Mouse (Mus musculus) forebrain, postnatal 0 days (tissue): ENCODE results near the gene Hp1bp3. TPM values are rescaled to one million over a fixed set of nuclear protein-coding genes. Genes with fewer than 3 reads are reported as not detected.
A peak's percentile ranks its signal among the peaks of the same experiment; 100 is the strongest.

Experiments used
- ATAC-seq: fragments of 200-750 bp; cut with Nextera tagmentation; 2 replicates; pipeline ENCODE4 v1.8.0; 2017; ENCODE audit warnings: mild to moderate bottlenecking, moderate library complexity
- DNase-seq: peaks from one replicate; pipeline ENCODE4 v3.0.0-alpha.2; 2015
- H3K27ac ChIP-seq: fragments of 300-500 bp; sonication (generic); 2 replicates; pipeline ENCODE4 v1.5.1; 2014; ENCODE audit warnings: low read depth, mild to moderate bottlenecking, antibody characterized with exemption, low read length, moderate library complexity, mixed read lengths
- H3K27me3 ChIP-seq: fragments of 300-500 bp; sonication (generic); 2 replicates; pipeline ENCODE4 v1.6.1; 2014; ENCODE audit warnings: mild to moderate bottlenecking, low read length, mixed read lengths; ENCODE audit not compliant: insufficient read depth
- H3K36me3 ChIP-seq: fragments of 300-500 bp; sonication (generic); 2 replicates; pipeline ENCODE4 v1.6.1; 2014; ENCODE audit warnings: mild to moderate bottlenecking, moderate library complexity; ENCODE audit not compliant: insufficient read depth
- H3K4me1 ChIP-seq: fragments of 300-500 bp; sonication (generic); 2 replicates; pipeline ENCODE4 v1.6.1; 2014; ENCODE audit warnings: antibody characterized with exemption; ENCODE audit not compliant: insufficient read depth
- H3K4me2 ChIP-seq: fragments of 300-500 bp; sonication (generic); 2 replicates; pipeline ENCODE4 v1.6.1; 2014; ENCODE audit warnings: low read depth, mild to moderate bottlenecking, moderate library complexity
- H3K4me3 ChIP-seq: fragments of 300-500 bp; sonication (generic); 2 replicates; pipeline ENCODE4 v1.5.1; 2014; ENCODE audit warnings: low read depth, low read length, mixed read lengths
- H3K9ac ChIP-seq: fragments of 300-500 bp; sonication (generic); 2 replicates; pipeline ENCODE4 v1.6.1; 2014; ENCODE audit warnings: mild to moderate bottlenecking
- H3K9me3 ChIP-seq: fragments of 300-500 bp; sonication (generic); 2 replicates; pipeline ENCODE4 v1.6.1; 2016; ENCODE audit warnings: low read length
- CTCF ChIP-seq: sonication (generic); IDR thresholded peaks from 2 replicates; pipeline ENCODE4 v1.5.1; 2016; ENCODE audit warnings: antibody characterized with exemption, control low read depth, low read depth
- WGBS: fragments of 180-500 bp; shearing (Covaris S2); extraction: QIAGEN DNeasy Blood & Tissue Kit; methylation state at CpG from one replicate; pipeline ENCODE4 v1.1.7; 2014; 5-methylcytosine and 5-hydroxymethylcytosine counted together
- polyA plus RNA-seq: library from polyadenylated mRNA; unstranded; fragments of >200 nt; fragmentation: Nextera tagmentation; extraction: Ambion mirVana; gene quantifications from 2 replicates; pipeline ENCODE4 v1.2.1, GENCODE M21; 2015
- total RNA-seq: library from RNA; depleted of rRNA; stranded (reverse); fragments of >200 nt; gene quantifications from 2 replicates; pipeline ENCODE4 v1.2.3, GENCODE M21; 2014; rRNA removed

Hp1bp3 gene
- total RNA-seq (186 and 209 TPM in 2 replicates), polyA plus RNA-seq (209 and 217 TPM in 2 replicates)

DNA sequence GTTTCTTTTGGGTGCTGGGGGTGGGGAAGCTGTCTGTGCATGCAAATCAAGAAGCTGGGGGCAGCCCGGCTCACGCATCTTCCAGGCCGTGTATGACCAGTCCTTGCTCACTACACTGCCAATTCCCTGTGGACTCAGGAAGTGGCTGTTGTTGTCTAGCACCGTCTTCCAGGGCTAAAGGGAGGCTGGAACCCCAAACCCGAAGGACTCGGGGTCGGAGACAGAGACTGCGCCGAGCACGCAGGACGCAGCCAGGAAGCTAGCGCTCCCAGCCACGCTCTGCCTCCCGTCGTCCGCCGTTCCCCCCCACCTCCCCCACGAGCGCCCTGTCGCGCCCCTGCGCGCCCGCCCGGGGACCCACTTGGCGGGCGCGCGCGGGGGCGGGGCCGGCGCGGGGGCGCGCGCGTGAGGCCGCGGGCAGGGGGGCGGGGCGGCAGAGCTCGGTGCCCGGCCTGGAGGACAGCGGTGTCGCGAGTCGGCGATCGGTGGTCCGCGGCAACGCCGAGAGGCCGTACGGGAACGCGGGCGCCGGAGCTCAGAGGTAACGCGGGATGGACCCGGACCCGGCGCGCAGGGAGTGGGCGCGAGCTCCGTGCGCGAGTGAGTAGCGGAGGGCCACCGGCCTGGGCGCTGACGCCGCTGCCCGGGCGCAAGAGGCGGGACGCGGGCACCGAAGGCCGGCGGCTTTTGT is at the start of gene Hp1bp3:
Gene Hp1bp3 (plus strand): TSS at position 97 of the 691 bp plus-strand sequence.
- no peak for TF ChIP-seq CTCF
- DNase-seq (peak; percentile 89), ATAC-seq (peak; percentile 75)

DNA sequence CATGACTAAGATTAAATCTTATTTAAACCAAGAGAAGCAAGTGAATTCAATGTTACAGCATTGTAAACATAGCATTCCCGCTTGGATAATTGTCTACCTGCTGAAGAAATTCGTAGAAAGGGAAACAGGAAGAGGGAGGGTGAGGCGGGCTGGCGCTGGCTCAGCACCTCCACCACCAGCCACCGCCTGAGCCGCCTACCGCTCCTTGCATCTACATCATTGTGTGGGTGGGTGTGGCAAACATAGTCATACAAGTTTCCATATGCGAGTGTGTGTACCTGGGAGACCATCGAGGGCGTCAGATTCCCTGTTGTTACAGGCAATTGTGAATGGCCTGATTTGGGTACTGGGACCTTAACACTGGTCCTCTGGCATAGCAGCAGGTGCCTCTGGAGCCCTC is 49.6 kb upstream of the Hp1bp3 start:
- Histone ChIP-seq H3K9me3 (no peaks in the 10 kb centered on the region), H3K4me3 (no peak overlapping the region), H3K36me3 (peaks cover 47% of the 10 kb centered on the region), H3K9ac (no peak overlapping the region), H3K4me2 (no peak overlapping the region), H3K27ac (no peak overlapping the region), H3K4me1 (no peaks in the 10 kb centered on the region), H3K27me3 (no peaks in the 10 kb centered on the region)
- DNase-seq (no peak), ATAC-seq (no peak)
- no peak for TF ChIP-seq CTCF
- WGBS: 94% methylated on average over 10 of the region's 10 CpGs

More for the DNA sequence above, at the start of gene Hp1bp3:
- no peaks in the 10 kb centered on the region for H3K9me3 ChIP-seq
- H3K27ac ChIP-seq: peak within 1 kb of the TSS; percentile 100
- peak within 1 kb of the TSS; percentile 71 for H3K4me2 ChIP-seq
- no peaks in the 10 kb centered on the region for H3K27me3 ChIP-seq
- H3K36me3 ChIP-seq: 0 out of 2 replicates have a peak, but pooled peaks cover 4% of the 10 kb centered on the region
- peak within 1 kb of the TSS; percentile 95 for H3K4me3 ChIP-seq
- under 1% methylated on average over 57 of the region's 84 CpGs for WGBS
- peaks cover 19% of the 10 kb centered on the region for H3K4me1 ChIP-seq
- H3K9ac ChIP-seq: peak within 1 kb of the TSS; percentile 99

DNA sequence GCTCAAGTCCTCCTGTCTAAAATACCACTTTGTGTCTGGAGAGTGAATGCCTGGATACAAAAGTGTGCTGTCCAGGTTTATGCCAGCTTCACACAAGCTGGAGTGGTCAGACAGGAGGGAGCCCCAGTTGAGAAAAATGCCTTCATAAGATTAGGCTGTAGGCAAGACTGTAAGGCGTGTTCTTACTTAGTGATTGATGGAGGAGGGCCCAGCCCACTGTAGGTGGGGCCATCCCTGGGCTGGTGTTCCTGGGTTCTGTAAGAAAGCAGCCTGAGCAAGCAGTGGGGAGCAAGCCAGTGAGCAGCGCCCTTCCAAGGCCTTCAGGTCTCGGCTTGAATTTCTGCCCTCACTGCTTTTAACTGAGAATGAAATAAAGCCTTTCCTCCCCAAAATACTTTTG is 47.9 kb upstream of the Hp1bp3 start:
- Histone ChIP-seq H3K27ac (no peak overlapping the region), H3K4me1 (no peaks in the 10 kb centered on the region), H3K36me3 (peaks cover 63% of the 10 kb centered on the region), H3K9me3 (no peaks in the 10 kb centered on the region), H3K9ac (no peak overlapping the region), H3K27me3 (no peaks in the 10 kb centered on the region), H3K4me3 (no peak overlapping the region), H3K4me2 (no peak overlapping the region)
- ATAC-seq (no peak), DNase-seq (no peak)
- no peak for TF ChIP-seq CTCF
- 91% methylated on average over 3 of the region's 3 CpGs for WGBS

DNA sequence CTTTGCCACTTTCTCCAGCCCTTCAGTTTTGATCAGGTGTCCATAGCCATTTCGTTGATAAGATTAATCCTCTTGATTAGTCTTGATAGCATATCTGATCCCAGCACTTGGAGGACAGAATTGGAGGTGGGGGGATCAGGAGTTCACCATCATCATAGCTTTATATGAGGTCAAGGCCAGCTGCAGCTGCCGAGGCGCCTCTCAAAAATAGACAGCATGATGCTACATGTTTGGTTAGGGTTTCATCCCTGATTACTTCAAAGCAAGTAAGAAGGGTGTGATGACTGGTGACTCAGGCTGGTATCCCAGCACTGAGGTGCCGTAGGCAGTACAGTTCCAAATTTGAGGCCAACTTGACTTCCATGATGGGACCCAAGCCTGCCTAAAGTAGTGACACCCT is 46.7 kb upstream of the Hp1bp3 start:
- ATAC-seq (no peak), DNase-seq (no peak)
- Histone ChIP-seq H3K9me3 (no peaks in the 10 kb centered on the region), H3K4me2 (no peak overlapping the region), H3K9ac (no peak overlapping the region), H3K27me3 (no peaks in the 10 kb centered on the region), H3K4me3 (no peak overlapping the region), H3K36me3 (peaks cover 74% of the 10 kb centered on the region), H3K27ac (no peak overlapping the region), H3K4me1 (no peaks in the 10 kb centered on the region)
- WGBS: 96% methylated on average over 4 of the region's 4 CpGs
- TF ChIP-seq CTCF: no peak

DNA sequence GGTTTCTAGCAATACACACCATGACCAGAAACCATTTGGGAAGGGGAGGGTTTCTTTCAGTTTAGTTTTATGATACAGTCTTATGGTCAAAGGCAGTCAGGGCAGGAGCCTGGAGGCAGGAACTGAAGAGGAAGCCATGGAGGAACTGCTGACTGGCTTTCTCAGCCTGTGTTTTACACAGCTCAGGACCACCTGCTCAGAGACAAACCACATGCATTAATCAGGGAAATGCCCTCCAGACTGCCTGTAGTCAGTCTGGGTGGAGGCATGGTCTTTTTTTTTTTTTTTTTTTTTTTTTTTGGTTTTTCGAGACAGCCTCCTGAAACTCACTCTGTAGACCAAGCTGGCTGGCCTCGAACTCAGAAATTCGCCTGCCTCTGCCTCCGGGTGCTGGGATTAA is 43.4 kb upstream of the Hp1bp3 start:
- Histone ChIP-seq H3K4me1 (no peaks in the 10 kb centered on the region), H3K9ac (no peak overlapping the region), H3K36me3 (peaks cover 81% of the 10 kb centered on the region), H3K4me3 (no peak overlapping the region), H3K9me3 (no peaks in the 10 kb centered on the region), H3K27ac (no peak overlapping the region), H3K4me2 (no peak overlapping the region), H3K27me3 (no peaks in the 10 kb centered on the region)
- DNase-seq (no peak), ATAC-seq (no peak)
- 95% methylated on average over 4 of the region's 4 CpGs for WGBS
- TF ChIP-seq CTCF: no peak

DNA sequence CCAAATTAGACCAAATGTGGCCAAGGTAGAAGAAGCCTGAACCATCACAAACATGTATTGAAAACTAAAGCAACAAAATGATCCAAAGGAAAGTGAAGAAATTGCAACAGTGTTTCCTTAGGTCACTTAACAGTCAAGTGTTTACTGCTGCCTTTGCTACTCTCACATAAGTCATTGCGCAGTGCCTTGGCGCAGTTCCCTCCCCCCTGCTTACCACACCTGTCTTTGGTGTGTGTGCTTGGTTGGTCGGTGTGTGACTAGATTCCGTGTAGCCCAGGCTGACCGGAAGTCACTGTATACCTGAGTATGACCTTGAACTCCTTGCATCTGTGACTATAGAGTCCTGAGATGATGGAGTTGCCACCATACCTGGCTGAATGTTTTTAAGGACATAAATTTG is 36.7 kb upstream of the Hp1bp3 start:
- Histone ChIP-seq H3K4me3 (no peak overlapping the region), H3K9me3 (no peaks in the 10 kb centered on the region), H3K4me1 (no peaks in the 10 kb centered on the region), H3K36me3 (peaks cover 80% of the 10 kb centered on the region), H3K9ac (no peak overlapping the region), H3K27me3 (no peaks in the 10 kb centered on the region), H3K27ac (no peak overlapping the region), H3K4me2 (no peak overlapping the region)
- no peak for ATAC-seq
- no peak for DNase-seq
- WGBS: 94% methylated on average over 5 of the region's 5 CpGs
- no peak for TF ChIP-seq CTCF

DNA sequence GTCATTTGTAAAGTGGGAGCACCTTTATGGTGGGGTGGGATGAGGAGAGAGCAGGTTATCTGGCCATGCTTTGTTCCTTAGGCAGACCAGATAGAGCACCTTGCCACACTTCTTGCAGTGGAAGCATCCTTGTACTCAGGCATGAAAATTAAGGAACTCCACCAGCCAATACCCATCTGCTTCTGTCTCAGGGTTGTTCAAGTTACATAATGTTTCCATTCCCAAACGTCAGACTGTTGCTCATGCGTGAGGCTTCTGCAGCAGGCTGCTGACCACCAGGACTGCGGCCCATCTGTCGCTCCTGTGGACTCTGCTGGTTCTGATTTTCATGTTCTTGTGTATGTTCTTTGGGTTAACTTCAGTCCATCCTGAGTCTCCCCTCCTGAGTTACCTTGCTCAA is 35.4 kb upstream of the Hp1bp3 start:
- Histone ChIP-seq H3K27ac (no peak overlapping the region), H3K36me3 (peaks cover 80% of the 10 kb centered on the region), H3K4me1 (no peaks in the 10 kb centered on the region), H3K27me3 (no peaks in the 10 kb centered on the region), H3K9me3 (no peaks in the 10 kb centered on the region), H3K9ac (no peak overlapping the region), H3K4me2 (no peak overlapping the region), H3K4me3 (no peak overlapping the region)
- no peak for TF ChIP-seq CTCF
- ATAC-seq (no peak), DNase-seq (no peak)
- WGBS: 94% methylated on average over 4 of the region's 4 CpGs
